In the genomic region with DNA sequence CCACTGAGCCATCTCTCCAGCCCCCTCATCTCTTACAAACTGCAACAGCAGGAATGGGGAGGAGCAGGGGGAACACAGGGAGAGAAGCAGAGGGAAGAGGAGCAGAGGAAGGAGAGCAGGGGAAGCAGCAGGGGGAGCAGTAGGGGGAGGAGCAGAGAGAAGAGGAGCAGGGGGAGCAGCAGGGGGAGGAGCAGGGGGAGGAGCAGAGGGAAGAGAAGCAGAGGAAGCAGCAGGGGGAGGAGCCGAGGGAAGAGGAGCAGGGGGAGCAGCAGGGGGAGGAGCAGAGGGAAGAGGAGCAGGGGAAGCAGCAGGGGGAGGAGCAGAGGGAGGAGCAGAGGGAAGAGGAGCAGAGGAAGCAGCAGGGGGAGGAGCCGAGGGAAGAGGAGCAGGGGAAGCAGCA, we compare ENCODE assay signal across 27 mouse cellular contexts. TPM values are rescaled to one million over a fixed set of nuclear protein-coding genes. Genes with fewer than 3 reads are reported as not detected.
DNase-seq lines count a peak whose midpoint lies in the region; ATAC-seq and TF ChIP-seq lines count a peak whose summit lies in the region.
"Had no signal": no experiment of that assay in that cellular context is flagged by ENCODE, and none has a peak within 500 bp of the region (broad histone marks: within the 10 kb centered on the region; RNA-seq: fewer than 3 reads in every experiment).

No protein-coding gene starts in this region.

- ATAC-seq in midbrain, embryonic 11.5 days (ENCODE audit: low FRiP score) = no peak
- ATAC-seq in midbrain, embryonic 13.5 days = no peak
- peak; percentile 31 for ATAC-seq in megakaryocyte, adult 5-6 weeks (ENCODE audit: poor library complexity, severe bottlenecking)
- ATAC-seq: CD4-positive, CD25-positive, alpha-beta regulatory T cell, adult 4 months; forebrain, embryonic 14.5 days; forebrain, embryonic 16.5 days; Patski had no signal

- no peak overlapping the region for H3K9ac ChIP-seq in liver, adult 2 months (ENCODE audit: low read depth, low read length)
- H3K9ac ChIP-seq in midbrain, embryonic 11.5 days (ENCODE audit: low read length) = no peak overlapping the region
- H3K9ac ChIP-seq in midbrain, embryonic 13.5 days (replicated peaks) = no peak overlapping the region
- no peak overlapping the region for H3K9ac ChIP-seq in MEL (ENCODE audit: control insufficient read depth, low read depth, low read length, poor library complexity, severe bottlenecking)
- H3K9ac ChIP-seq: embryonic facial prominence, embryonic 13.5 days; embryonic facial prominence, embryonic 15.5 days; forebrain, embryonic 12.5 days had no signal

- no peak overlapping the region for H3K27ac ChIP-seq in liver, adult 2 months (replicated peaks; ENCODE audit: insufficient read depth, low read depth, low read length)
- H3K27ac ChIP-seq in midbrain, embryonic 11.5 days (ENCODE audit: low read depth, low read length) = no peak overlapping the region
- no peak overlapping the region for H3K27ac ChIP-seq in midbrain, embryonic 13.5 days
- no peak overlapping the region for H3K27ac ChIP-seq in MEL (ENCODE audit: control insufficient read depth, low read depth, low read length)
- H3K27ac ChIP-seq: embryonic facial prominence, embryonic 13.5 days; embryonic facial prominence, embryonic 15.5 days; forebrain, embryonic 10.5 days; forebrain, embryonic 12.5 days had no signal

- TF ChIP-seq CTCF in liver, adult 2 months (IDR thresholded peaks at IDR 0.05; ENCODE audit: low read depth, low read length) = no peak
- TF ChIP-seq CTCF in MEL (IDR thresholded peaks at IDR 0.05 in 2 of 3, conservative IDR thresholded peaks at IDR 0.05 in 1 of 3; ENCODE audit: control insufficient read depth in 1 of 3, insufficient read depth in 1 of 3, low read depth in 2 of 3, low read length in 3 of 3, poor library complexity in 1 of 3, severe bottlenecking in 1 of 3) = no peak

- TF ChIP-seq EP300 in MEL (IDR thresholded peaks at IDR 0.05; ENCODE audit: low read depth in 1 of 2, low read length in 2 of 2) = no peak

- H3K4me3 ChIP-seq in liver, adult 2 months (ENCODE audit: insufficient read depth, low read depth, low read length) = no peak overlapping the region
- no peak overlapping the region for H3K4me3 ChIP-seq in midbrain, embryonic 11.5 days (ENCODE audit: low read depth, low read length)
- no peak overlapping the region for H3K4me3 ChIP-seq in midbrain, embryonic 13.5 days (replicated peaks)
- no peak overlapping the region for H3K4me3 ChIP-seq in MEL (ENCODE audit: control insufficient read depth in 1 of 2, insufficient read depth in 1 of 2, low read depth in 2 of 2, low read length in 2 of 2)
- H3K4me3 ChIP-seq: embryonic facial prominence, embryonic 13.5 days; embryonic facial prominence, embryonic 15.5 days; erythroblast, embryonic 14.5 days; forebrain, embryonic 10.5 days; forebrain, embryonic 12.5 days had no signal

- DNase-seq in liver, adult 2 months (ENCODE audit: extremely low read depth, low read depth, low spot score) = peak; percentile 22
- no peak for DNase-seq in liver
- DNase-seq in midbrain, embryonic 11.5 days (ENCODE audit: low spot score, missing footprints) = peak; percentile 78
- peak; percentile 70 for DNase-seq in MEL (ENCODE audit: low read depth, low spot score)
- DNase-seq in gastrocnemius, postnatal 10 days = no peak
- no peak for DNase-seq in urinary bladder, postnatal 25 days (ENCODE audit: low spot score)
- DNase-seq: adrenal gland, adult 2 months; adrenal gland, postnatal 10 days; adrenal gland, postnatal 25 days; cerebellum, adult 11 months; cerebellum, adult 18-20 months; cerebellum, adult 8-10 months; cerebellum, adult 9-11 months; cerebellum, postnatal 14 days; cerebellum, postnatal 36 days; embryo, embryonic 11 days had no signal

- H3K79me2 ChIP-seq in liver, adult 2 months (ENCODE audit: control insufficient read depth, insufficient read depth, low read length) = no peaks in the 10 kb centered on the region
- no peaks in the 10 kb centered on the region for H3K79me2 ChIP-seq in MEL (ENCODE audit: control insufficient read depth, insufficient read depth, low read length, poor library complexity)

- H3K36me3 ChIP-seq in liver, adult 2 months (ENCODE audit: control insufficient read depth, insufficient read depth, low read length) = no peaks in the 10 kb centered on the region
- H3K36me3 ChIP-seq in midbrain, embryonic 11.5 days (ENCODE audit: control insufficient read depth, insufficient read depth, low read length) = no peaks in the 10 kb centered on the region
- H3K36me3 ChIP-seq in midbrain, embryonic 13.5 days = no peaks in the 10 kb centered on the region
- H3K36me3 ChIP-seq in MEL (ENCODE audit: control insufficient read depth in 1 of 2, insufficient read depth in 2 of 2, low read length in 2 of 2) = peaks cover 0 to 7% of the 10 kb centered on the region in 2 experiments; a peak in 2 of 4 replicates
- H3K36me3 ChIP-seq: embryonic facial prominence, embryonic 13.5 days; embryonic facial prominence, embryonic 15.5 days; forebrain, embryonic 10.5 days; forebrain, embryonic 12.5 days had no signal

- WGBS in liver, adult 2 months = 78% methylated on average over 2 of the region's 2 CpGs
- WGBS in midbrain, embryonic 11.5 days = 69% methylated on average over 2 of the region's 2 CpGs
- 58% methylated on average over 2 of the region's 2 CpGs for WGBS in midbrain, embryonic 13.5 days

- peaks cover 2% of the 10 kb centered on the region; the same call in 1 of the 2 replicates for H3K9me3 ChIP-seq in midbrain, embryonic 11.5 days (ENCODE audit: control insufficient read depth, low read length)
- H3K9me3 ChIP-seq in midbrain, embryonic 13.5 days = no peaks in the 10 kb centered on the region
- no peaks in the 10 kb centered on the region for H3K9me3 ChIP-seq in MEL (replicated peaks; ENCODE audit: insufficient read depth, low read length)
- H3K9me3 ChIP-seq: embryonic facial prominence, embryonic 15.5 days had no signal

- H3K27me3 ChIP-seq in liver, adult 2 months (ENCODE audit: control insufficient read depth, insufficient read depth, low read length) = no peaks in the 10 kb centered on the region
- no peaks in the 10 kb centered on the region; the same call in 1 of the 2 replicates for H3K27me3 ChIP-seq in midbrain, embryonic 11.5 days (ENCODE audit: control insufficient read depth, insufficient read depth, low read length)
- H3K27me3 ChIP-seq in midbrain, embryonic 13.5 days = peaks cover 12% of the 10 kb centered on the region
- H3K27me3 ChIP-seq in MEL (ENCODE audit: control insufficient read depth in 1 of 2, insufficient read depth in 2 of 2, low read length in 2 of 2) = no peaks in the 10 kb centered on the region
- H3K27me3 ChIP-seq: Patski had no signal

- TF ChIP-seq POLR2A in liver, adult 2 months (IDR thresholded peaks at IDR 0.05; ENCODE audit: extremely low read depth, insufficient read depth, low read length) = no peak
- no peak for TF ChIP-seq POLR2A in MEL (IDR thresholded peaks at IDR 0.05; ENCODE audit: control insufficient read depth in 1 of 2, insufficient read depth in 1 of 2, low read depth in 1 of 2, low read length in 2 of 2, poor library complexity in 1 of 2)

- no peak for TF ChIP-seq RAD21 in MEL (IDR thresholded peaks at IDR 0.05; ENCODE audit: low read depth, low read length)

- H3K4me2 ChIP-seq in midbrain, embryonic 11.5 days = no peak overlapping the region
- H3K4me2 ChIP-seq in midbrain, embryonic 13.5 days (replicated peaks) = no peak overlapping the region
- H3K4me2 ChIP-seq: embryonic facial prominence, embryonic 13.5 days; embryonic facial prominence, embryonic 15.5 days; forebrain, embryonic 12.5 days had no signal

- peaks cover 2% of the 10 kb centered on the region; the same call in 1 of the 2 replicates for H3K4me1 ChIP-seq in liver, adult 2 months (ENCODE audit: control insufficient read depth, insufficient read depth, low read length)
- peaks cover 5% of the 10 kb centered on the region for H3K4me1 ChIP-seq in midbrain, embryonic 11.5 days (ENCODE audit: control insufficient read depth, insufficient read depth, low read length)
- H3K4me1 ChIP-seq in midbrain, embryonic 13.5 days (replicated peaks) = peaks cover 15% of the 10 kb centered on the region
- peaks cover 5 to 12% of the 10 kb centered on the region in 2 experiments; a peak in 3 of 4 replicates for H3K4me1 ChIP-seq in MEL (ENCODE audit: control insufficient read depth in 1 of 2, insufficient read depth in 2 of 2, low read length in 2 of 2)

RNA-seq across cellular contexts. Expression of a gene that starts 14.1 kb away (rescaled TPM):
- 44.5 and 49.0 TPM in 2 replicates for total RNA-seq in liver, adult 2 months (2014; rRNA removed)
- 11.6 and 12.6 TPM in 2 replicates for polyA plus RNA-seq in liver, adult 2 months (2012; rRNA removed)
- polyA plus RNA-seq in midbrain, embryonic 11.5 days (2014; fragmentation: Nextera tagmentation; extraction: Ambion mirVana) = 80.7 and 83.0 TPM in 2 replicates
- 49.9 and 53.7 TPM in 2 replicates for polyA plus RNA-seq in midbrain, embryonic 13.5 days (2015; fragmentation: Nextera tagmentation; extraction: Ambion mirVana)
- 40.0 and 47.9 TPM in 2 replicates for total RNA-seq in MEL (2012; rRNA removed)
- polyA plus RNA-seq in MEL (2012; ENCODE audit: insufficient read depth in 1 of 2, insufficient read length in 2 of 2, low read depth in 1 of 2, low replicate concordance in 2 of 2, missing spikeins in 1 of 2) = 10 to 100 TPM; 33.8 to 98.3 TPM
- total RNA-seq in megakaryocyte, adult 5-6 weeks (2015) = 77.5 and 77.7 TPM in 2 replicates
- total RNA-seq in megakaryocyte, adult 5-6 weeks (2017) = 120 and 125 TPM in 2 replicates
- 10 to 100 TPM; 21.9 to 27.5 TPM for total RNA-seq in gastrocnemius, postnatal 10 days (2021)

RNA-seq across cellular contexts. Expression of a gene that starts 15.8 kb away (rescaled TPM):
- 3.3 and 4.0 TPM in 2 replicates for total RNA-seq in liver, adult 2 months (2014; rRNA removed)
- polyA plus RNA-seq in liver, adult 2 months (2012; rRNA removed) = 3.6 and 5.3 TPM in 2 replicates
- polyA plus RNA-seq in midbrain, embryonic 11.5 days (2014; fragmentation: Nextera tagmentation; extraction: Ambion mirVana) = 0.33 and 0.57 TPM in 2 replicates
- polyA plus RNA-seq in midbrain, embryonic 13.5 days (2015; fragmentation: Nextera tagmentation; extraction: Ambion mirVana) = 0.67 and 0.85 TPM in 2 replicates
- total RNA-seq in MEL (2012; rRNA removed) = 0.92 and 1.3 TPM in 2 replicates
- 1 to 10 TPM in 1 of 2 experiments, not detected in 1; 3.3 TPM for polyA plus RNA-seq in MEL (2012; ENCODE audit: insufficient read depth in 1 of 2, insufficient read length in 2 of 2, low read depth in 1 of 2, low replicate concordance in 2 of 2, missing spikeins in 1 of 2)
- 54.2 and 57.5 TPM in 2 replicates for total RNA-seq in megakaryocyte, adult 5-6 weeks (2015)
- 66.0 and 68.3 TPM in 2 replicates for total RNA-seq in megakaryocyte, adult 5-6 weeks (2017)
- total RNA-seq in gastrocnemius, postnatal 10 days (2021) = 1 to 10 TPM; 1.9 to 2.5 TPM

RNA-seq across cellular contexts. Expression of a gene that starts 48.9 kb away (rescaled TPM):
- 0.67 and 1.7 TPM in 2 replicates for total RNA-seq in liver, adult 2 months (2014; rRNA removed)
- 1.7 and 3.8 TPM in 2 replicates for polyA plus RNA-seq in liver, adult 2 months (2012; rRNA removed)
- 1.8 and 2.0 TPM in 2 replicates for polyA plus RNA-seq in midbrain, embryonic 11.5 days (2014; fragmentation: Nextera tagmentation; extraction: Ambion mirVana)
- polyA plus RNA-seq in midbrain, embryonic 13.5 days (2015; fragmentation: Nextera tagmentation; extraction: Ambion mirVana) = 2.3 and 2.4 TPM in 2 replicates
- total RNA-seq in MEL (2012; rRNA removed) = 4.2 and 6.4 TPM in 2 replicates
- polyA plus RNA-seq in MEL (2012; ENCODE audit: insufficient read depth in 1 of 2, insufficient read length in 2 of 2, low read depth in 1 of 2, low replicate concordance in 2 of 2, missing spikeins in 1 of 2) = 1 to 10 TPM in 1 of 2 experiments, not detected in 1; 9.0 TPM
- total RNA-seq in megakaryocyte, adult 5-6 weeks (2015) = 14.1 and 14.6 TPM in 2 replicates
- total RNA-seq in megakaryocyte, adult 5-6 weeks (2017) = 27.0 and 31.9 TPM in 2 replicates
- 10 to 100 TPM; 15.5 to 16.4 TPM for total RNA-seq in gastrocnemius, postnatal 10 days (2021)

Comparison
In these comparisons a context has a peak if more than half of its experiments do, and no peak if none do; other contexts are left out.
1. DNase-seq: peak in liver, adult 2 months (single experiment), midbrain, embryonic 11.5 days (single experiment) and MEL (single experiment); none in liver (single experiment), gastrocnemius, postnatal 10 days (single experiment) and urinary bladder, postnatal 25 days (single experiment).
2. RNA of a gene that starts 15.8 kb away (total RNA-seq): 54.2 to 68.3 TPM in megakaryocyte, adult 5-6 weeks; 3.3 to 4.0 TPM in liver, adult 2 months, 1.9 to 2.5 TPM in gastrocnemius, postnatal 10 days and 0.92 to 1.3 TPM in MEL; every median in the first group is over 10 times any median in the second.